Mouse (Mus musculus): ENCODE results near the gene Olfr167.
"Not testable (repeated sequence)": the region's sequence is repeated elsewhere in the genome, so short reads cannot be mapped to it uniquely, and the experiment has no call there.

Olfr167 gene

GRCm38 (mm10) chr16:19522166-19522565 lies at the start of gene Olfr167:
Gene Olfr167 (minus strand): TSS chr16:19522266.
- no peak for DNase-seq (ENCODE audit: low read depth, low spot score)

GRCm38 (mm10) chr16:19571709-19572108 lies 49.6 kb upstream of the Olfr167 start, which contains the start of gene Olfr169:
Gene Olfr169 (minus strand): TSS chr16:19571809.
- not testable (repeated sequence) for DNase-seq (ENCODE audit: low read depth, low spot score)

GRCm38 (mm10) chr16:19553429-19553828 lies 31.4 kb upstream of the Olfr167 start:
- not testable (repeated sequence) for DNase-seq (ENCODE audit: low read depth, low spot score)

GRCm38 (mm10) chr16:19552246-19552645 lies 30.2 kb upstream of the Olfr167 start:
- not testable (repeated sequence) for DNase-seq (ENCODE audit: low read depth, low spot score)

GRCm38 (mm10) chr16:19535455-19535854 lies 13.4 kb upstream of the Olfr167 start, which contains the start of gene Olfr168:
Gene Olfr168 (minus strand): TSS chr16:19535555.
- DNase-seq (ENCODE audit: low read depth, low spot score), result no peak

GRCm38 (mm10) chr16:19483394-19483793 lies 38.7 kb downstream of the Olfr167 start, which contains the start of gene Olfr166:
Gene Olfr166 (plus strand): TSS chr16:19483694.
- DNase-seq (ENCODE audit: low read depth, low spot score), result no peak

- DNase-seq (ENCODE audit: low read depth, low spot score), result peak; percentile 10
Observed at GRCm38 (mm10) chr16:19464365-19464764, 57.7 kb downstream of the Olfr167 start.
